Mouse (Mus musculus): ENCODE measurements at regions not wholly inside any gene's neighbourhood (a gene's known extent, or its start where the extent isn't known, plus 50 kb on each side); places are given as distances from the start of the nearest gene placed in this dataset.
A peak's percentile ranks its signal among the peaks of the same experiment; 100 is the strongest.

GRCm38 (mm10) chr15:65726271-65726670 lies 711.6 kb upstream of the Gm21961 start:
- Histone ChIP-seq H3K9ac (ENCODE audit: insufficient read depth, low read depth) (no peak overlapping the region), H3K4me1 (ENCODE audit: control insufficient read depth in 1 of 2, insufficient read depth in 2 of 2) (peaks cover 0 to 4% of the 10 kb centered on the region in 2 experiments; a peak in 1 of 4 replicates), H3K4me3 (replicated peaks in 1 of 3; ENCODE audit: low read depth in 2 of 3, low read length in 2 of 3, poor library complexity in 1 of 3) (no peak overlapping the region), H3K27me3 (replicated peaks) (no peaks in the 10 kb centered on the region), H3K9me3 (replicated peaks; ENCODE audit: low read length) (no peaks in the 10 kb centered on the region), H3K36me3 (replicated peaks in 1 of 2; ENCODE audit: control insufficient read depth in 1 of 2, insufficient read depth in 1 of 2, low read length in 1 of 2) (no peaks in the 10 kb centered on the region), H3K27ac (ENCODE audit: insufficient read depth, low read depth) (no peak overlapping the region), H3K4me2 (ENCODE audit: insufficient read depth, low read depth, poor library complexity, severe bottlenecking) (no peak overlapping the region), H3K79me2 (replicated peaks; ENCODE audit: control insufficient read depth, extremely low read depth, insufficient read depth, poor library complexity, severe bottlenecking) (no peaks in the 10 kb centered on the region)
- dilution Hi-C loops (cut with MboI; ENCODE audit: extremely low pct_ligation_motif_present, extremely low pct_unique_long_range_greater_than_20kb, low sequenced_read_pairs) (no loop called here), in situ Hi-C loops (cut with MboI; ENCODE audit: low pct_ligation_motif_present, low pct_unique_long_range_greater_than_20kb, low sequenced_read_pairs) (no loop called here)
- DNase-seq (ENCODE audit: extremely low read depth): no peak
- TF ChIP-seq TBP (conservative IDR thresholded peaks at IDR 0.05; ENCODE audit: low read depth, low read length) (no peak), SMC3 (IDR thresholded peaks at IDR 0.05; ENCODE audit: low read depth, low read length) (no peak), JUND (conservative IDR thresholded peaks at IDR 0.05; ENCODE audit: low read depth, low read length) (no peak), ETS1 (conservative IDR thresholded peaks at IDR 0.05; ENCODE audit: low read depth, low read length) (no peak), MYC (IDR thresholded peaks at IDR 0.05; ENCODE audit: low read depth, low read length) (no peak), POLR2A (IDR thresholded peaks at IDR 0.05; ENCODE audit: low read depth, low read length) (no peak), MAZ (IDR thresholded peaks at IDR 0.05; ENCODE audit: low read depth, low read length) (no peak)

GRCm38 (mm10) chr15:65703559-65703958 lies 688.9 kb upstream of the Gm21961 start:
- no peaks in the 10 kb centered on the region for H3K9me3 ChIP-seq (replicated peaks; ENCODE audit: low read length)
- DNase-seq (ENCODE audit: extremely low read depth): peak; percentile 19
- H3K4me3 ChIP-seq (replicated peaks in 1 of 3; ENCODE audit: low read depth in 2 of 3, low read length in 2 of 3, poor library complexity in 1 of 3): no peak overlapping the region
- in situ Hi-C loops (cut with MboI; ENCODE audit: low pct_ligation_motif_present, low pct_unique_long_range_greater_than_20kb, low sequenced_read_pairs) (no loop called here), dilution Hi-C loops (cut with MboI; ENCODE audit: extremely low pct_ligation_motif_present, extremely low pct_unique_long_range_greater_than_20kb, low sequenced_read_pairs) (no loop called here)
- no peak overlapping the region for H3K27ac ChIP-seq (ENCODE audit: insufficient read depth, low read depth)
- no peaks in the 10 kb centered on the region for H3K4me1 ChIP-seq (ENCODE audit: control insufficient read depth in 1 of 2, insufficient read depth in 2 of 2)
- no peak for TF ChIP-seq PAX5 (IDR thresholded peaks at IDR 0.05; ENCODE audit: low read length)
- no peak for TF ChIP-seq E2F4 (IDR thresholded peaks at IDR 0.05; ENCODE audit: insufficient replicate concordance, low read depth, low read length)
- TF ChIP-seq ETS1 (conservative IDR thresholded peaks at IDR 0.05; ENCODE audit: low read depth, low read length): no peak
- TF ChIP-seq POLR2A (IDR thresholded peaks at IDR 0.05; ENCODE audit: low read depth, low read length): no peak
- no peak for TF ChIP-seq MEF2A (IDR thresholded peaks at IDR 0.05; ENCODE audit: borderline replicate concordance, low read depth, low read length)
- no peak for TF ChIP-seq USF1 (IDR thresholded peaks at IDR 0.05; ENCODE audit: low read depth, low read length)
- no peak for TF ChIP-seq CHD1 (IDR thresholded peaks at IDR 0.05; ENCODE audit: low read depth, low read length)
- no peak for TF ChIP-seq RCOR1 (conservative IDR thresholded peaks at IDR 0.05; ENCODE audit: low read depth, low read length)
- no peak for TF ChIP-seq MAX (IDR thresholded peaks at IDR 0.05; ENCODE audit: low read length)
- TF ChIP-seq POLR2AphosphoS2 (IDR thresholded peaks at IDR 0.05; ENCODE audit: low read depth, low read length): no peak
- no peak for TF ChIP-seq CHD2 (IDR thresholded peaks at IDR 0.05; ENCODE audit: low read length)
- no peak for TF ChIP-seq EP300 (IDR thresholded peaks at IDR 0.05; ENCODE audit: low read length)
- TF ChIP-seq CTCF (conservative IDR thresholded peaks at IDR 0.05 in 1 of 2, IDR thresholded peaks at IDR 0.05 in 1 of 2; ENCODE audit: low read depth in 2 of 2, low read length in 2 of 2): peak in 1 of 2 experiments; percentile 66; a peak in 2 of 4 replicates
- TF ChIP-seq RAD21 (IDR thresholded peaks at IDR 0.05; ENCODE audit: low read depth, low read length): peak; percentile 63
- no peak for TF ChIP-seq ZNF384 (IDR thresholded peaks at IDR 0.05; ENCODE audit: low read depth, low read length)
- TF ChIP-seq UBTF (IDR thresholded peaks at IDR 0.05; ENCODE audit: low read depth, low read length): no peak
- TF ChIP-seq MXI1 (IDR thresholded peaks at IDR 0.05; ENCODE audit: low read depth, low read length): no peak
- TF ChIP-seq HCFC1 (IDR thresholded peaks at IDR 0.05; ENCODE audit: low read depth, low read length): no peak
- no peak for TF ChIP-seq IRF4 (IDR thresholded peaks at IDR 0.05; ENCODE audit: low read depth, low read length)
- no peak for TF ChIP-seq BHLHE40 (IDR thresholded peaks at IDR 0.05; ENCODE audit: low read depth, low read length)
- no peak for TF ChIP-seq SIN3A (IDR thresholded peaks at IDR 0.05; ENCODE audit: low read length)
- TF ChIP-seq NELFE (IDR thresholded peaks at IDR 0.05; ENCODE audit: low read depth, low read length): no peak
- no peak for TF ChIP-seq TCF12 (IDR thresholded peaks at IDR 0.05; ENCODE audit: low read depth, low read length)
- no peak for TF ChIP-seq ZKSCAN1 (IDR thresholded peaks at IDR 0.05; ENCODE audit: borderline replicate concordance, low read depth, low read length)
- TF ChIP-seq GABPA (IDR thresholded peaks at IDR 0.05; ENCODE audit: insufficient replicate concordance, low read depth, low read length): no peak
- peak; percentile 48 for TF ChIP-seq SMC3 (IDR thresholded peaks at IDR 0.05; ENCODE audit: low read depth, low read length)
- no peak for TF ChIP-seq MAFK (IDR thresholded peaks at IDR 0.05; ENCODE audit: insufficient replicate concordance, low read length)
- no peak overlapping the region for H3K9ac ChIP-seq (ENCODE audit: insufficient read depth, low read depth)
- no peaks in the 10 kb centered on the region for H3K27me3 ChIP-seq (replicated peaks)
- no peaks in the 10 kb centered on the region for H3K79me2 ChIP-seq (replicated peaks; ENCODE audit: control insufficient read depth, extremely low read depth, insufficient read depth, poor library complexity, severe bottlenecking)
- no peaks in the 10 kb centered on the region for H3K36me3 ChIP-seq (replicated peaks in 1 of 2; ENCODE audit: control insufficient read depth in 1 of 2, insufficient read depth in 1 of 2, low read length in 1 of 2)
- H3K4me2 ChIP-seq (ENCODE audit: insufficient read depth, low read depth, poor library complexity, severe bottlenecking): no peak overlapping the region
